Mouse (Mus musculus): Measurements from ENCODE around the gene Stra6.

DNA sequence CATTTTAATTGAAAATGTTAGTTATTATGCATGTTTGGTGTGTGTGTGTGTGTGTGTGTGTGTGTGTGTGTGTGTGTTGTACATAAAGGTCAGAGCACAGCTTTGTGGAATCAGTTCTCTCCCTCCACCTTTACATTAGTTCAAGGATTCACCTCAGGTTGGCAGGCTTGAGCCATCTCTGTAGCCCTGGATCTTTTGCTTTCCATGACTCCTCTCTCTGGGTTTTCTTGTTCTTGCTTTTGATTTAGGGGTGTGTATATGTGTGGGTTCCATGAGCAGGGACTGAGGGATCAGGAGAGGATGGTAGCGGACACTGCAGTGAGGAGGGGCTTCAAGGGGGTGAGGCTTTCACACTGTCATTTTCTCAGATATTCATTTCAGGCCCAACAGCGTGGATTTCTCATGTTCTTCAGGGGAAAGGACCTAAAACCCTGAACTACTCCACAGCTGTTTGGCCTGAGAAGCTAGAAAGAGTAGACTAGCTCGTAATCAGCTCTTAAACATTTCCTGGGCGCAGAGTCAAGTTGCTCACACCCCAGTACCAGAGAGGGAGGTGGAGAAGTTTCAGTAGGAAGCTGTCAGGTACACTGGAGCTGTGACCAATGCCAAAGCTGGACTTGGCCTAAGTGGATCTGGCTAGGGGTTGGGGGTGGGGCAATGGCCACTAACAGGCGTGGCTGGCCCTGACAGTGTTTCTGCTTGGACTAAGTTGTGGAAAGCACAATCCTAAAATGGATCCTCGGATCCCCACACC, 2.6 kb downstream of the Stra6 start:
- no peak for TF ChIP-seq RCOR1 (conservative IDR thresholded peaks at IDR 0.05; ENCODE audit: low read depth, low read length)
- TF ChIP-seq MAFK (IDR thresholded peaks at IDR 0.05; ENCODE audit: insufficient replicate concordance, low read length), result no peak
- no peak for TF ChIP-seq NRF1 (IDR thresholded peaks at IDR 0.05; ENCODE audit: low read depth, low read length)
- TF ChIP-seq CTCF (conservative IDR thresholded peaks at IDR 0.05 in 1 of 2, IDR thresholded peaks at IDR 0.05 in 1 of 2; ENCODE audit: low read depth in 2 of 2, low read length in 2 of 2), result no peak
- TF ChIP-seq POLR2A (IDR thresholded peaks at IDR 0.05; ENCODE audit: low read depth, low read length), result no peak
- TF ChIP-seq HCFC1 (IDR thresholded peaks at IDR 0.05; ENCODE audit: low read depth, low read length), result no peak
- no peak for TF ChIP-seq MAZ (IDR thresholded peaks at IDR 0.05; ENCODE audit: low read depth, low read length)
- no peak for TF ChIP-seq ZC3H11A (IDR thresholded peaks at IDR 0.05; ENCODE audit: low read depth, low read length)
- no peak for TF ChIP-seq USF2 (conservative IDR thresholded peaks at IDR 0.05; ENCODE audit: low read depth, low read length)
- TF ChIP-seq USF1 (IDR thresholded peaks at IDR 0.05; ENCODE audit: low read depth, low read length), result no peak
- no peak for TF ChIP-seq EP300 (IDR thresholded peaks at IDR 0.05; ENCODE audit: low read length)
- TF ChIP-seq MAX (IDR thresholded peaks at IDR 0.05; ENCODE audit: low read length), result no peak
- TF ChIP-seq CHD2 (IDR thresholded peaks at IDR 0.05; ENCODE audit: low read length), result no peak
- no peak for TF ChIP-seq ZNF384 (IDR thresholded peaks at IDR 0.05; ENCODE audit: low read depth, low read length)

Data from CH12.LX (cell line).